Mouse (Mus musculus) gastrocnemius, postnatal 25 days (tissue): ENCODE results near the gene Ttk. TPM values are rescaled to one million over a fixed set of nuclear protein-coding genes. Genes with fewer than 3 reads are reported as not detected.

Experiments
- DNase-seq: peaks from one replicate; pipeline ENCODE4 v3.0.0; 2022
- long read RNA-seq, 2 experiments: library from polyadenylated mRNA; stranded (forward); transcript quantifications; one replicate each; pipeline ENCODE4 v2.0.0; 2021
- total RNA-seq, 2 experiments: library from RNA; stranded (reverse); gene quantifications; 1 replicate in 1 of 2; 2 replicates in 1 of 2; pipeline ENCODE4 v1.2.3; 2021

Gene Ttk
- under 1 TPM; 0.10 to 0.48 TPM for total RNA-seq
- long read RNA-seq, experiment 1, result 0 reads
- long read RNA-seq, experiment 2, result 0 reads

DNA sequence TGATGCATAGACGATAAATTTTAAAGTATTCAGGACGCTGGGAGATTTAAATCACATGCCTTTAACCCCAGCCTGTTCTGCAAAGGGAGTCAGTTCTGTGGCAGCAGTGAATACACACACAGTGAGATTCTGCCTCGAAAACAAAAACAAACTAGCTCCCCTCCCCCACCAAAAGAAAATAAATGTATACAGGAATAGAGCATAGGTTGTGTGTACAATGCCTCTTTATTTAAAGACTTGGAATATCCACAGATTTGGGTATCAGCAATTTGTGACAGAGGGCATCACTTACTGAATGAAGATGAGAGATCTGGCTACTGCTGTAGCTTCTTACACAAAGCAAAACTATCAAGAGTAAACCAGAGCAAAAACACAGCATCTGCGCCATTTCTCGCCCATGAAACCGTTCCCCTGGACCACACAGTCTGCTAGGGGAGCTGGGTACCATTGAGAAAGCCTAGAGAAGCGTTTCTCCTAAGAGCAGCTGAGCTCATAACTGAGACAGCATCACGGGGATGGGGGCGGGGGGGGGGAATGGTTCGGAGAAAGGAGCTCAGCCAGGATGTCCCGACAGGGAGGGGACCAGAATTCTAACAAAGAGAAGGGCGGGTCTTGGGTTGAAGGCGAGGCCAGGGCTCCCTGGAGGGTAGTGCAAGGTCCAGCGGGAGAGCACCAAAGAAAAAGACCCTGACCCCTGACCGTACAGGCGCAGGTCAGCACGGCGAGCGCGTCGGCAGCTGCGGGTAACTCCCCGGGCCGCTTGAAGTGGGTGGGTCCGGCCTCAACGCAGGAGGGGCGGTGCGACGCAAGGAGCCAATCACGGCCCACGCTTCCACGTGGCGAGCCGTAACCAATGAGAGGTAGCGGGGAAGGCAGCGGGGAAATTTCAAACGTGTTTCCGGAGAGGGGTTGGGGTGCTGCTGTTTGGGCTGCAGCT, at the start of gene Ttk:
Ttk (plus strand) TSS at position 879 of the 937 bp plus-strand sequence.
- peak; percentile 87 for DNase-seq

GRCm38 (mm10) chr9:83785501-83785900, 49.0 kb upstream of the Ttk start:
- DNase-seq, result no peak

DNA sequence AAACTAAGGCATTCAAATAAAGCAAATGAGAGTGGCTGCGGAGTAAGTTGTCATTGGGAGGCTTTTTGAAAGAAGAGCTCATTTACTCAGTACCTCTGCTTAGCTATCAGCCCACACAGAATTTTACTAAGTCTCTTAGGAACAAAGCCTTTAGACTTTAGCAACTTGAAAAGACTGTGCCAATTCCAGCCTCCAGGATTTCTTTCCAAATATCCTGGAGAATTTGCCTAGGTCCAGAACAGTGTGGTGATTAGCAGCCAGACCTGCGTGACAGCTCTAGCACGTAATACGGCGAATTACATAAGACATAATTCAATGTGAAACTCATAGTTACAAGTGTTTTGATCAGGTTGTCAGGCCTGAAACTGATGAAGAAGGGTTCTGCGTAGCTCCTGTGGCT, 45.2 kb upstream of the Ttk start:
- DNase-seq, result no peak

- no peak for DNase-seq
Measured at GRCm38 (mm10) chr9:83796875-83797274, 37.6 kb upstream of the Ttk start.

GRCm38 (mm10) chr9:83797898-83798297, 36.6 kb upstream of the Ttk start:
- no peak for DNase-seq

DNA sequence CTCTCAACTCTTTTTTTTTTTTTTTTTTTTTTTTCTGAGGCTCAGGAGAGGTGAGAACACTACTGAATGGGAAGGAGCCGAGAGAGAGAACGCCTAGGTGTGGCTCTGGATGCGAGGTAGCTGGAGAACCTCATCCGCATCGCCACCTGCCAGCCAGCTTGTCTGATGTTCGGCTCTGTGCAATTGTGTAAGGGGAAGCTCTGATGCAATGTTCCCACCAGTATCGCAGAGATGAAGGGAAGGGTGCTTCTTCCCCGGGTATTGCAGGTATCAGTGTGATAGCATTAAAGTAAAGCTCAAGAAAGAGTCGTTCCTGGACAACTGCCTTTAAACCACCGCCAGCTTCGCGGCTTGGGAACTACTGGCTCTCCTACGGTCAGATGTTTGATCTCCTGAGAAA, 30.1 kb upstream of the Ttk start:
- DNase-seq, result no peak

- DNase-seq, result no peak
Measured at GRCm38 (mm10) chr9:83805164-83805976, 29.1 kb upstream of the Ttk start.

DNA sequence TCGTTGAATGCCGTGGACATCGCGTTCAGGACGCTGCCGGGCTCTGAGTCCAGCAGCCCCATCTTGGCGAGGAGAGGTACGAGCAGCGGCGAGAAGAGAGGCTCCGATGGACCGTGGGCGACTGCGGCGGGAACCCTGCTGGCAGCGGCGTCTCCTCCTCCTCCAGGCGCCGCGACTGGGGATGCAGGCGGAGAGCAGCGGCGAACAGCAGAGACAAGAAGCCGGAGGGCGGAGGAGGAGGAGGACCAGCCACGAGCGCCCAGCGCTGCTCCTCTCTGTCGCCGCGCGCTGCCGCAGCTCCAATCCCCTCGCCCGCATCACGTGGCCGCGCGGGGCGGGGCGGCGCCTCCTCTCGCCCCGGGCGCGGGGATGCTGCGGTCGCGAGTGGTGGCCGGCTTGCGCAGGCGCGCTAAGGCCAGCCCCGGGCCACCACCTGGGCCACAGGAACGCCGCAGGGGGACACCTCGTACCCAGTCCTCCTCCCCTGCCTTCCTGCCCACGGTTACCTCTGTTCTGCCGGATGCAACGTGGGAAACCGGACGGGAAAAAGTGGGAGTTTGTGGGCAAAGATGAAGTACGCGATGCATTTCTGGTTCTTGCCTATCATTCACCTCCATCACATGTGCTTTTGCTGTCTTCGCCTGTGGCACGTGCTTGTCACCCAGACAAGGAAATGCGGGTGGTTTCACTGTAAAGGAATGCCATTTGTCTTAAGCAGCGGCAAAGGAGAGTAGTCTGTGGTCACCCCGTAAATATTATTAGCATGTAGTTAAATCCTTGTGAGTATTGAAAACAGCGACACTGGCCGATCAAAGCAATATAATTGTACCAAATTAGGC, 28.3 kb upstream of the Ttk start, which contains the start of gene Elovl4:
Elovl4 (minus strand) TSS at position 301 of the 839 bp plus-strand sequence.
- peak; percentile 36 for DNase-seq

- DNase-seq, result no peak
Measured at GRCm38 (mm10) chr9:83807562-83807961, 26.9 kb upstream of the Ttk start.

DNA sequence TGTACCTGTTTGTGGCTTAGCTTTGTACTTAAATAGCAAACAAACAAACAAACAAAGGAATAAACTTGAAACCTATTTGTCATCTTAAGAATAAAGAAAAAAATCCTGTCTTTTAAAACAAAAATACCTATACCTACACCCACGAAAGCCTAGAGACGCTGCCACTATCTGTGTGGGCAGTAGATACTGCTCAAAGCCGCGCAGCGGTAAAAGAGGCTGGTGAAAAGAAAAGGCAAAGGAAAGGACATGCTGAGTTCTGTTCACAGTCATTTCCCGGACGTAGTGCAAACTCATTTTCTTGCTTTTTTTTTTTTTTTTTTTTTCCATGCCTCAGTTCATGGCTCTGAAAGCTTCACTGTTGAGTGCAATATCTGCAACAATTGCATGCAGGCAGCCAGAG, 15.3 kb upstream of the Ttk start:
- no peak for DNase-seq

GRCm38 (mm10) chr9:83820976-83821375, 13.5 kb upstream of the Ttk start:
- DNase-seq, result no peak

- no peak for DNase-seq
Measured at GRCm38 (mm10) chr9:83822925-83823324, 11.6 kb upstream of the Ttk start.

GRCm38 (mm10) chr9:83829896-83830295, 4.6 kb upstream of the Ttk start:
- no peak for DNase-seq

GRCm38 (mm10) chr9:83831152-83831551, 3.3 kb upstream of the Ttk start:
- no peak for DNase-seq

DNA sequence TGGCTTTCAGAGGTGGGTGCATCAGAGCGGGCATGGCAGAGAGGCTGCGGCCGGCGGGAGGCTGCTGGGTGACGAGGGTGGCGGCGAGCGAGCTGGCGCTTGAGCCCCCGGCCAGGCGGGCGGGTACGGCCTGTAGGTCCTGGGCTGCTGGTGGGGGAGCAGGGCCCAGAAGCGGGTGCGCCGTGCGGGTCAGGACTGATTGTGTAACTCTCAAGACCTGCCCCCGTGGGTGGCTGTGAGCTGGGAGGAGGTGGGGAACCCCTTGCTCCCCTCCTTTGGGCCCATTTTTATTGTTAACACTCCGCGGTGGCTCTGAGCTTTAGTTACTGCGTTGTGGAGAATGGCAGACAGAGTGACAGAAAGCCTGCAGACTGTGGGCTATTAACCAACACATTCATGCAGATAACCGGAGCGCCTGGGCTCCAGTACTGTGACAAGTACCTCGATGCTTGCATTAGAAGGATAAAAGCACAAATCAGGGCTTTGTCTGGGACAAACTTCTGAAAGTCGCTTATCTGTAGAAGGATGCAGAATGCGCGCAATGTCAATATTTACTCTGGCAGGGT, 342 bp downstream of the Ttk start:
- no peak for DNase-seq

DNA sequence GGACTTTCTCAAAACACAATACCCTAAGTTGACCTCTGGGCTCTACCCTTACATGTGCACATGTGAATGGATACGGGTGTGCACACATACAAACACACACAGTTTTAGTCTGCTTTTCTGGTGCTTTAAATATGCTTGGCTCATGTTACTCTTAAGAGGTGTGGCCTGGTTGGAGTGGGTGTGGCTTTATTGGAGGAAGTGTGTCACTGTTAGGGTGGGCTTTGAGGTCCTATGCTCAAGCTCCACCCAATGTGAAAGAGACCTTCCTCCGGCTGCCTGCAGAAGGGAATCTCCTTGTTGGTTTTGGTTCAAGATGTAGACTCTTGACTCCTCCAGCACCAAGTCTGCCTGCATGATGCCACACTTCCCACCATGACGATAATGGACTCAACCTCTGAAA, 18.0 kb downstream of the Ttk start:
- no peak for DNase-seq

DNA sequence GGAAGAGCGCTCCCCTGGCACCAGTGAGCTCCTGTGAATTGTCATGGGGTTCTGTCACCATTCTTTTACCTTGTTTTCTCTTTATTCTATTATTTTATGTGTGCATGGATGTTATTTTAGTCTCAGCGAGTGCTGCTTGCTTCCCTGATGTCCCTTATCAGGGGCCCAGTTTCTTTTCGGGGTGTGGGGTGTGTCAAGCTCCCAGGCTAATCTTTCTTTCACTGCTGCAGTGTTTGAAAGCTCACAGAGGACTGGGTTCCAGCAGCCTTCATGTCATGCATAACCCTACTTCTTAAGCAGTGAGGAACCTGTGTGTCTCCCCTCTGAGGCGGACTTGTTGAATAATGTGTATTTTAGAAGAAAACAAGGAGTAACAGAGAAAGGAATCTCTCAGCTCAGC, 30.7 kb downstream of the Ttk start:
- DNase-seq, result no peak

- no peak for DNase-seq
Measured at GRCm38 (mm10) chr9:83882191-83882590, 47.7 kb downstream of the Ttk start.

GRCm38 (mm10) chr9:83886149-83886548, 51.7 kb downstream of the Ttk start:
- DNase-seq, result no peak

GRCm38 (mm10) chr9:83888214-83888613, 53.7 kb downstream of the Ttk start:
- DNase-seq, result no peak

GRCm38 (mm10) chr9:83893073-83893472, 58.6 kb downstream of the Ttk start:
- DNase-seq, result no peak
